Mouse (Mus musculus): ENCODE measurements around the gene Upk3a.

The Upk3a gene

DNA sequence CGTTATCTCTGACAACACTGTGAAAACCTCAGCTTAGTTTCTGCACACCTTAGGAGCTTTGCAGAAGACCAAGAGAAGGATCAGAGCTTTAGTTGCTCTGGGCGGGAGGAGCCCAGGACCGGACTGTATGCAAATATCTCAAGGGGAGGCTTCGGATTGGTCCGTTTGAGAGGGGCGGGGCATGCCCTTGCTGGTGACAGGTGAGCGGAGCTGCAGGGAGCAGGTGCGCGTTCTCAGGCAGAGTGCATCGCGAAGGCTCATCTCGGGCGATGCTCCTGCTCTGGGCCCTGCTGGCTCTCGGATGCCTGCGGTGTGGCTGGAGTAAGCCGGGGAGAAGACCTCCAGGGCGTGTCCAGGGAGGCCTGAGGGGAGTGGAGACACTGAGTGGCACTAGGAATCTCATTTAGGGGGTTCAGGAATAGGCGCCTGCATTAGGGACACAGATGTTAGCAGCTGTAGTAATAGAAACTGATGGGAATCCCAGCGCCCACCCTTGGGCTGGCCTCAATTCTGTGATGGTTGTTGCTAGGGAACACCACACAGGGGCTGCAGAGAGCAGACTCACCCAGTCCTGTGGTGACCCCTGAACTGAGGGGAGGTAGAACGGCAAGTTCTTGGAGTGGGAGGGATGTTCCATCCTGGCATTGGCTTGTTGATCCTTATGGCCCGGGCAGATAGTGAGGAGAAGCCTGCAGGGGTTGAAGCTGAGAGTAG, at the start of gene Upk3a:
Gene Upk3a, plus strand, starts transcription at position 191 of the 714 bp plus-strand sequence.
- peak; percentile 68 for DNase-seq

- no peak for DNase-seq
These were observed 48.4 kb upstream of the Upk3a start for GRCm38 (mm10) chr15:84968534-84968933.

DNA sequence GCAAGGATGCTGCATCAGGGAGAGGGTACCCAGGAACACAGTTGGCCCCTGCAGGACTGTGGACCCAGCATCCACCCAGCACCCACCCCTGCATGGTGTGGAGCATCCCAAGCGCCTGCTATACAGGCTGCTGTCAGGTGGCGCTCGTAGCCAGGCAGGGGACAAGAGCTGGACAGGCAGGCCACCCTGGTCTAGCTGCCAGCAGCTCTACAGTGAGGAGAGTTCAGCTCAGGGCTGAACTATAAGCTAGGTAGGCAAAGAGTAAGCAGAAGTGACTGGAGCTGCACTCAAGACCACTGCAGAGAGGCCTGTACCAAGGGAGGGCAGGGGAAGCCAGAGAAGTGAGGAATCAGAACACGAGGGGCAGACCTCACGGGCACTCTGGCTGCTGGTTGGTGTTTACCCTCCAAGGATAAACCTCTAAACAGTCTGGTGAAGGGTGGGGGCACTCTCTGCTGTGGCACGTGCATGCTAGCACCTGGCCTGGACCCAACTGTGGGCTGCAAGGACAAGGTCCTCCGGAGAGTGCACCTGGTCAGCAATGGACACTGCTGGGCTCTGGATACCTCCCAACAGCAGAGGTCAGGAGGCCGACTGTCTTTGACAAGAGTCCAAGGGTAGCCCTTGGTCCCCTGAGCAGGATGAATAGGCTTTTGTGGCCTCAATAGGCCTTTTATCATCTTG, 43.9 kb upstream of the Upk3a start:
- DNase-seq, result no peak

GRCm38 (mm10) chr15:84973544-84973871, 43.4 kb upstream of the Upk3a start:
- DNase-seq, result no peak

DNA sequence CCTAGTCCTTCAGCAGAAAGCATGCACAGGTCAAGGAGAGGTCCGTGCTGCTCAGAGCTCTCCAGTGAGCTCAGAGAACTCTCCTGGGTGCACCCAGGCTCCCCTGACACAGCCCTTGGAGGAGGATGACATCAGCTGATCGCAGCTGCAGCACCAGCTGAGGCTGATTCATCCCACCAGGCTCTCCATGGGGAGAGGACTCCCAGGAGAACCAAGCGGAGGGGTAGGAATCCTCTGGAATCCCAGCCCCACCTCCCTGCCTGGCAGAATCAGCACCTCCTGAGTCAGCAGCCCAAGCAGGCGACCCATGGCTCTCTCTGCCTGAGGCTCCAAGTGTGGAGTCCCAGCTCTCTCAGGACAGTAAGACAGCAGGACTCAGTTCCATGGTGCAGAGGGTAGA, 41.2 kb upstream of the Upk3a start:
- DNase-seq, result no peak

DNA sequence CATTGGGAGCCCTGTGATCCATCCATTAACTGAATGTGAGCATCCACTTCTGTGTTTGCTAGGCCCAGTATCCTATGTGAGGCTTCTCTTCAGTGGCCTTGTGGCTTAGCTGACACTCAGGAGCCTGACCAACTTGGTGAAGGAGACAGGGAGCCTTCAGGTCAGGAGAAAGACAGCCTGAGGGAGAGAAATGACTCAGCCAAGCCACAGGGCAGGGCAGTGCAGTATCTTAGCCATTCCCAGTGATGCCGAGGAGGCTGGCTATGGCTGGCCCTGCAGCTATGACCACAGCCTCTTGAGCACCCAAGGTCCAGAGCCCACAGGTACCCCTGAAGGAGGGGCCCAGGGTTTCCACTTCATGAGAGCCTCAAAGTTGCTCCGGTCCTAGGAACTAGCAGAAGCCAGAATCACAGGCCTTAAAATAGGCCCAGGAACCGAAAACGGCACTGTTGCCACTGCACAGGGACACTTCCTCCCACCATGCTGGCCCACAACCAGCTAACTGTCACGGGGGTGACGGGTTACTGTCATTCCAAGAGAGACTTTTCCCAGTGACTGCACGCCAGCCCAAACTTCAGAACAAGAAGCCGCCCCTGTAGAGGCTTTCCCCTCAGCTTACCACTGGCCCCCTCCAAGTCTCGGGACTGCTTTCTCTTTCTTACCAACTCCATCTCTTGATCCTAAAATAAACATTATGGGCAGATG, 35.2 kb upstream of the Upk3a start:
- no peak for DNase-seq

- no peak for DNase-seq
These were observed 34.1 kb upstream of the Upk3a start for GRCm38 (mm10) chr15:84982888-84983287.

- DNase-seq, result no peak
These were observed 33.2 kb upstream of the Upk3a start for GRCm38 (mm10) chr15:84983721-84984120.

- no peak for DNase-seq
These were observed 31.3 kb upstream of the Upk3a start for GRCm38 (mm10) chr15:84985516-84986160.

- DNase-seq, result no peak
These were observed 30.5 kb upstream of the Upk3a start for GRCm38 (mm10) chr15:84986171-84987019.

DNA sequence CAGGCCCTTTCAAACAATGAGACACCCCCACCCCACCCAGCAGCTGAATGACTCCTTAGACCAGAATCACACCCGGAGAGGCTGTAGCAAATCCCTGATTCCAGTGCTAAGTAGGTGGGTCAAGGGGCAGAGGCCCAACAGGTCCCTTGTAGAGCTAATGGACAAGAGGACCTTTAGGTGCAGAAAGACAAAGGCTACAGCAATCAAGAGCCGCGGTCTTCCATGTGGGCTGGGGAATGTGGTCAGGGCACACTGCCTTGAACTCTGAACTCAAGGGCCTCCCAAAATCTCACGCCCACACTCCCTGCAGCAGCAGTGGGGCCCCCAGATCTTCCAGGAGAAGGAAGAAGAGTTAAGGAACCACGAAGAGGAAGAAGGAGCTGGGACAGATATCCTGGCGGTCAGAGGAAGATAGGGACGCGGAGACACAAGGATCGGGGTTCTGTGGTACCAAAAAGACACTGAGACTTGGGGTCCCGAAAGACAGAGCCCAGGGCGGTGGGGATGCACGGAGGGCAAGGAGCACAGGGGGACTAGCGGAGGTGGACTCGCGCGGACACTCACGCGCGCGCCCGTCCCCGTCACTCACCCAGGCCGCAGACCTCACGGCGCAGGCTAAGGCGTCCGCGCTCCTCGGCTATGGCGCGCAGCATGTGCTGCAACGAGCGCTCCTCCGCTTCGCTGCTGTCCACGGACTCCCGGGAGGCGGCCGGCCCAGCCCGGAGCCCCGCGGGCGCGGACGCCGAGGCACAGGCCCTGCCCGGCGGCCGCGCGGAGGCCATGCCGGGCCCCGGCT, 29.7 kb upstream of the Upk3a start:
- DNase-seq, result peak; percentile 17

GRCm38 (mm10) chr15:84987874-84988825, 28.8 kb upstream of the Upk3a start, which contains the start of gene 5031439G07Rik:
Gene 5031439G07Rik (minus strand): TSS chr15:84988551.
- DNase-seq, result peak; percentile 93

- no peak for DNase-seq
These were observed 27.8 kb upstream of the Upk3a start for GRCm38 (mm10) chr15:84989098-84989497.

- no peak for DNase-seq
These were observed 27.2 kb upstream of the Upk3a start for GRCm38 (mm10) chr15:84989771-84990170.

DNA sequence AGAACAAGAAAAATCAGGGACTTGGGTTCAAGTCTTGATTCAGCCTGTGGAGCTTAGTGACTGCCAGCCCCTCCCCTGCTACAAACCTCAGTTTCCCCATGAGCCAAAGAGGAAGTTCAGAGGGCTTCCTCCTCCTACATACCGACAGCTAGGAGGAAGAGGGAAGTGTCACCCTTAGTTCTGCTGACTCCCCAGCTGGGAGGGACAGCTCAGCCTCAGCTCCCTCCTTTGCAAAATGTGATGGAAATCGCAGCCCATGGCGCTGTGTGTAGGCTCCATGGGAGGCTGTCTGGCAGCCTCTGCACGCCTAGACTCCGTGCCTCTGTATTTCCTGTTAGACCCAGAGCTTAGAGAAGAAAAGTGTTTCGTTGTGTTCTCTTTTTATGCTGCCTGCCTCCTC, 22.4 kb upstream of the Upk3a start:
- DNase-seq, result no peak

DNA sequence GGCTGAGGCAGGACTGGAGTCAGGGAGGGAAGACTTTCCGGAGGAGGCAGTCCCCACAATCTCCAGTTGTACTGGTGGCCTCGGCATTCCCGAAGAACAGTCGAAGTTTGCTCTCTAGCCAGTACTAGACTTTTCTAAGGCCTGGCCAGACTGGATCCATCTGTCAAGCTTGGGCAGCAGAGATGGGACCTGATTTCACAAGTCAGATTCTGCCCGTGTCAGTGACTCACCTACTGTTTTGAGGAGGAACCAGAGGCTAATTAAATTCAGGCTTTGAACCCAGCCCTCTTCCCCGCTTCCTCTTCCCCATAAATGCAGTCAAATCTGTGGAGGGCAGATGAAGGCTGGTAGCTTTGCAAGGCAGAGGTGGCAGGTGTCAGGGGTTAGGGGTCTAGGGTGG, 21.9 kb upstream of the Upk3a start:
- no peak for DNase-seq

DNA sequence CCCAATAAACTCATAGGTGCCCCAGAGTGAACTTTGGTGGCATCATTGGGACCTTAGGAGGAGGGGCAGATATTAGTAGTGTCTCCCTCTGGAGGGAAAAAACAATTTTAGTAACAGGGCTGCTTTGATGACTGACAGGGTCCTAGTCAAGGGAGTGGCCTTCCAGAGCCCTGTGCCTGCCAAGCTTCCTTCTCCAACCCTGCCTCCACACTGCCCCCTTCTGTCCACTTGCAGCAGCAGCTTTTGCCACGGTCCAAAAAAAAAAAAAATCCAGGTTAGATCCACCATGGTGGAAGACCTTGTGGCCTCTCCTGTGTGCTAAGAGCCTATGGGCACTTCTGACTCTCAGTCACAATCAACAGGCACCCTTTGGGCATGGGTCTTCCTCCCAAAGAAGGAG, 21.0 kb upstream of the Upk3a start:
- peak; percentile 81 for DNase-seq

GRCm38 (mm10) chr15:84997768-84998454, 19.0 kb upstream of the Upk3a start:
- DNase-seq, result no peak

DNA sequence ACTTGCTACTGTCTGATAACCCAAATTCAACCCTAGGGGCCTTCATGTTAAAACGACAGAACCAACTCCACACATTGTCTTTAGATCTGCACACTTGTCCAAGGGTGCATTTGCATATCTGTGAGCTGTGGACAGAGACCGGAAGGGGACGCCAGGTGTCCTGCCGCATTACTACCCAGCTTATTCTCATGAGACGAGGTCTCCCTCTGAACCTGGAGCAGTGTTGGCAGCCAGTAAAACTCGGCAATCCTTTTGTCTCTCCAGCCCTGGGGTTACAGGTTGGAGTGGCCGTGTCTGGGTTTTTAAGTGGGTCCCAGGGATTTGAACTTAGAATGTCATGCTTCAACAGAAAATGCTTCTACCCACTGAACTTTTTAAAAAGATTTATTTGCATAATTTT, 17.0 kb upstream of the Upk3a start:
- DNase-seq, result no peak

All from thymus, postnatal 4 days (tissue).